Mouse (Mus musculus): ENCODE measurements around the gene Hoxb3. TPM values are rescaled to one million over a fixed set of nuclear protein-coding genes. Genes with fewer than 3 reads are reported as not detected.
A peak's percentile ranks its signal among the peaks of the same experiment; 100 is the strongest.

Hoxb3 gene
- polyA plus RNA-seq, 1 experiment from 2014 or later: 0.81 TPM

DNA sequence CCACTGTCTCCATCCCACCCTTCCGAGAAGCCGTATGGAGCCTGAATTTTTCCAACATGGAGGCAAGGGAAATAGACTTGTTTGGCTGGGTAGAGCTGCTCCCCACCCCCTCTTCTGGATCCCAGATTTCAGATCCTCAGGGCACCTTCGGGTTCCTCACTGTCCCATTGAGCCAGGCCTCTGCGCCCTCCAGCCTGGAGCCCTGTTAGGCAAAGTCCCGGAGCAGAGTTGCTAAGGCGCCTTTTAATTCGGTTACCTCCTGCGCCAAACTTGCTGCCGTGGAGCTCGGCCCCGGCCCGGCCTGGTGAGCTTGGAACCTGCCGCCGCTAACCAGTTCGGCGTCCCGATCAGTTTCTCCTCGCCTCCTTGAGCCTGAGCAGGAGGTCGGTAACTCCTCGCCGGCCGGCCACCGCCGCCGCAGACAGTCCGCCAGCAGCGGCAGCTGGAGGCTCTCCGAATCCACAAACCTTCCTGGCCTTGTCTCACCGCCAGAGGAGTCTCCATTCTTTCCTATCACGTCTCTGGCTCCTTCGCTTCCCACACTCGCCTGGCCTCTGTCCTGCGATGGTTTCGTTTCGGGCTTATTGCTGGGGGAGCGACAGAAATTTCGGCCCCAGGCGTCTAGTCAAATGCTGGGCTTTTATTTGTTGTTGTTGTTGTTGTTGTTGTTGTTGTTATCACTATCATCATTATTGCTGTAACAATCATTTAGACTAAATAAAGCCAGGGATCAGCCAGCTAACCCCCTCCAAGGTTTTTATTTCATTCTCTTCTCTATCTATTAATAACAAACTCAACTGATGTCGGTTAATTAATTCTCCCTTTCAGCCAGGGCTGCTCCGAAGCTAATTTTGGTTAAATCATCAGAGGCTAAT lies 18.8 kb downstream of the Hoxb3 start:
- WGBS: 2% methylated on average over 40 of the region's 40 CpGs
- no peaks in the 10 kb centered on the region for H3K36me3 ChIP-seq (ENCODE audit: control insufficient read depth, insufficient read depth, low read length)
- ATAC-seq (ENCODE audit: low read depth): no peak
- H3K4me3 ChIP-seq (ENCODE audit: low read depth, low read length): peak overlapping the region; percentile 16
- H3K4me2 ChIP-seq (ENCODE audit: low read depth, low read length): peak overlapping the region; percentile 43
- no peaks in the 10 kb centered on the region for H3K9me3 ChIP-seq (ENCODE audit: control insufficient read depth, low read length)
- peak overlapping the region; percentile 17; the same call in 1 of the 2 replicates for H3K9ac ChIP-seq (ENCODE audit: low read depth, low read length)
- no peak overlapping the region; the same call in 1 of the 2 replicates for H3K27ac ChIP-seq (replicated peaks; ENCODE audit: low read depth, low read length)
- peaks cover 99% of the 10 kb centered on the region for H3K27me3 ChIP-seq (replicated peaks; ENCODE audit: control insufficient read depth, insufficient read depth, low read length)
- no peak for DNase-seq (ENCODE audit: low spot score)
- H3K4me1 ChIP-seq (ENCODE audit: control insufficient read depth, insufficient read depth, low read length): no peaks in the 10 kb centered on the region

DNA sequence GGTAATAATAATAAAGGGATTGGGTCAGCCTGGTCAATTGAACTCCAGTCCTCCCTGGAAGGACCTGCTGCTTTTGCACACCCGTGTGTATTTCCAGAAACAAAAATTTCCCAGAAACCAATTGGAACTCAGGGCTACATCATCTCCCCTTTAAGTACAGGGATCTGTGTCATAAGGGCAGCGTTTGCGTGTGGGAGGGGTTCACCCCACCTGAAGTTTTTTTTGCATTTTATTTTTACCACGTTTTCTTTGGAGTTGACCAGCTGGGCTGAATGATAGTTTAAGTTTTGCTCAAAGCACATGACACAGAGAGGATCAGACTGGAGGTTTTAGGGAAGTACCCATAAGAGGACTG lies 19.4 kb downstream of the Hoxb3 start:
- H3K4me3 ChIP-seq (ENCODE audit: low read depth, low read length): peak overlapping the region; percentile 16; the same call in 1 of the 2 replicates
- H3K36me3 ChIP-seq (ENCODE audit: control insufficient read depth, insufficient read depth, low read length): no peaks in the 10 kb centered on the region
- H3K9ac ChIP-seq (ENCODE audit: low read depth, low read length): no peak overlapping the region
- DNase-seq (ENCODE audit: low spot score) (no peak), ATAC-seq (ENCODE audit: low read depth) (no peak)
- peak overlapping the region; percentile 43; the same call in 1 of the 2 replicates for H3K4me2 ChIP-seq (ENCODE audit: low read depth, low read length)
- H3K4me1 ChIP-seq (ENCODE audit: control insufficient read depth, insufficient read depth, low read length): no peaks in the 10 kb centered on the region
- H3K9me3 ChIP-seq (ENCODE audit: control insufficient read depth, low read length): no peaks in the 10 kb centered on the region
- H3K27me3 ChIP-seq (replicated peaks; ENCODE audit: control insufficient read depth, insufficient read depth, low read length): peaks cover 97% of the 10 kb centered on the region
- no peak overlapping the region; the same call in 1 of the 2 replicates for H3K27ac ChIP-seq (replicated peaks; ENCODE audit: low read depth, low read length)
- 3% methylated on average over 4 of the region's 4 CpGs for WGBS

DNA sequence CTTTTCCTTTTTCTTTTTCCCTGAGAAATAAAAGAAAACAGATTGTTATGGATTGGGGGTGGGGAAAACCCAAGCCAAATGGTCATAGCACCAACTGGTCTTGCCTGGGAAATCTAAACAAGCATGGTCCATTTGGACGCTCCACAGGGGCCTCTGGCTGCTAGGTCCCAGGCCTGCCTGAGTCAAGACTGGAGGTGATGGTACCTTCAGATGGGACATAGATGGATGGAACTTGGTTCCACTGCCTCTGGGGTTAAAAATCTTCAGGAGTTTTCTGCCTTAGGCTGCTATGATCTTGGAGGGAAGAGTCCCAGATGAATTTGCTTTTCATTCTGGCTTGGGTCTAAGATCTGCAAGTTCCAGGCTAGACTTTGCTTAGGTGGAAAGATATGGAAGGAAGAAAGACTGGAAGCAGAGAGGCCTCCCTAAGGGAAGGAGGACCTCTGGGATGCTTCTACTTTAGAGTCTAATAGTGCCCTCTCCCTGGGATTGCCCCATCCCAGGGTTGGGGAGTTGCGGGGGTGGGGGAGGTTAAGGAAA lies 20.1 kb downstream of the Hoxb3 start:
- ATAC-seq (ENCODE audit: low read depth) (no peak), DNase-seq (ENCODE audit: low spot score) (no peak)
- Histone ChIP-seq H3K27me3 (replicated peaks; ENCODE audit: control insufficient read depth, insufficient read depth, low read length) (peaks cover 96% of the 10 kb centered on the region), H3K27ac (replicated peaks; ENCODE audit: low read depth, low read length) (no peak overlapping the region; the same call in 1 of the 2 replicates), H3K4me2 (ENCODE audit: low read depth, low read length) (peak overlapping the region; percentile 18; the same call in 1 of the 2 replicates), H3K9me3 (ENCODE audit: control insufficient read depth, low read length) (no peaks in the 10 kb centered on the region), H3K9ac (ENCODE audit: low read depth, low read length) (no peak overlapping the region), H3K4me1 (ENCODE audit: control insufficient read depth, insufficient read depth, low read length) (no peaks in the 10 kb centered on the region), H3K36me3 (ENCODE audit: control insufficient read depth, insufficient read depth, low read length) (no peaks in the 10 kb centered on the region), H3K4me3 (ENCODE audit: low read depth, low read length) (no peak overlapping the region)
- WGBS: 18% methylated on average over 2 of the region's 2 CpGs

DNA sequence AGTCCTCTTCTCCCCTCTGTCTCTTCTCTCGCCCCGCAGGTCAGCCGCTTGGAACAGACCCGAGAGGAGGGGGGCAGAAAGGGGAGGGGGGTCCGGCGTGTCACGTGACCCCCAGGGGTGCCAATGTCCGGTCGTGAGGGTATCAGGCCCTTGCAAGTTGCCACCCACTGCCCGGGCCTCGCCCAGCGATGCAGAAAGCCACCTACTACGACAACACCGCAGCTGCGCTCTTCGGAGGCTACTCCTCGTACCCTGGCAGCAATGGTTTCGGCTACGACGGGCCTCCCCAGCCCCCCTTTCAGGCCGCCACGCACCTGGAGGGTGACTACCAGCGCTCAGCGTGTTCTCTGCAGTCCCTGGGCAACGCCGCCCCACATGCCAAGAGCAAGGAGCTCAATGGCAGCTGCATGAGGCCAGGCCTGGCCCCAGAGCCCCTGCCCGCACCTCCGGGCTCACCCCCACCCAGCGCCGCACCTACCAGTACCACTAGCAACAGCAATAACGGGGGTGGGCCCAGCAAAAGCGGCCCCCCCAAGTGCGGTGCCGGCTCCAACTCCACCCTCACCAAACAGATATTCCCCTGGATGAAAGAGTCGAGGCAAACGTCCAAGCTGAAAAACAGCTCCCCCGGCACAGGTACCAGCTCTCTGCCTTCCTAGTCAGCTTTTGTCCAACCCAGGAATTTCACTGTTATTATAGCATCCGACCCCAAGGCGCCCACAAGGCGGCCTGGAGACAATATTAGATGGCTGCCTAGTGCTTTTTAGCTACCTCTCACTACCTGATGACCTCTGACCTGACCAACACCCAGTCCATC lies 21.1 kb downstream of the Hoxb3 start:
- no peak overlapping the region for H3K4me3 ChIP-seq (ENCODE audit: low read depth, low read length)
- 4% methylated on average over 27 of the region's 40 CpGs for WGBS
- DNase-seq (ENCODE audit: low spot score): no peak
- peak overlapping the region; percentile 30; the same call in 1 of the 2 replicates for H3K9ac ChIP-seq (ENCODE audit: low read depth, low read length)
- peak overlapping the region; percentile 18; the same call in 1 of the 2 replicates for H3K4me2 ChIP-seq (ENCODE audit: low read depth, low read length)
- H3K27me3 ChIP-seq (replicated peaks; ENCODE audit: control insufficient read depth, insufficient read depth, low read length): peaks cover 96% of the 10 kb centered on the region
- no peak overlapping the region; the same call in 1 of the 2 replicates for H3K27ac ChIP-seq (replicated peaks; ENCODE audit: low read depth, low read length)
- H3K36me3 ChIP-seq (ENCODE audit: control insufficient read depth, insufficient read depth, low read length): no peaks in the 10 kb centered on the region
- H3K4me1 ChIP-seq (ENCODE audit: control insufficient read depth, insufficient read depth, low read length): no peaks in the 10 kb centered on the region
- no peaks in the 10 kb centered on the region for H3K9me3 ChIP-seq (ENCODE audit: control insufficient read depth, low read length)
- no peak for ATAC-seq (ENCODE audit: low read depth)

DNA sequence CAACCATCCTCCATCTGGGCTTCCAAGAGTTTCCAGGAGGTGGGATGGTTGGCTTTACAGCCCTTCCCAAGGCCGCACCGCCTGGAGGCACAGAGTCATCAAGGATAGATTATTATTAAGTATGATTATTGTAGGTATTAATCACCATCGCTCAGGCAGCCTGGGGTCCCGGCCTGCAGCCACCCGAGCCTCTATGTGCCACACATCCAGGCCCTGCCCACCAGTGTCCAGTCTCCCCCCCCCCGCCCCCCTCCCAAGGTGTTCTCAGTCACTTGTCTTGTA lies 21.7 kb downstream of the Hoxb3 start:
- DNase-seq (ENCODE audit: low spot score): no peak
- H3K27me3 ChIP-seq (replicated peaks; ENCODE audit: control insufficient read depth, insufficient read depth, low read length): peaks cover 96% of the 10 kb centered on the region
- WGBS: 3% methylated on average over 6 of the region's 6 CpGs
- no peaks in the 10 kb centered on the region for H3K4me1 ChIP-seq (ENCODE audit: control insufficient read depth, insufficient read depth, low read length)
- no peak for ATAC-seq (ENCODE audit: low read depth)
- no peaks in the 10 kb centered on the region for H3K9me3 ChIP-seq (ENCODE audit: control insufficient read depth, low read length)
- no peak overlapping the region; the same call in 1 of the 2 replicates for H3K4me2 ChIP-seq (ENCODE audit: low read depth, low read length)
- no peak overlapping the region for H3K27ac ChIP-seq (replicated peaks; ENCODE audit: low read depth, low read length)
- no peaks in the 10 kb centered on the region for H3K36me3 ChIP-seq (ENCODE audit: control insufficient read depth, insufficient read depth, low read length)
- H3K4me3 ChIP-seq (ENCODE audit: low read depth, low read length): peak overlapping the region; percentile 24; the same call in 1 of the 2 replicates
- no peak overlapping the region for H3K9ac ChIP-seq (ENCODE audit: low read depth, low read length)

DNA sequence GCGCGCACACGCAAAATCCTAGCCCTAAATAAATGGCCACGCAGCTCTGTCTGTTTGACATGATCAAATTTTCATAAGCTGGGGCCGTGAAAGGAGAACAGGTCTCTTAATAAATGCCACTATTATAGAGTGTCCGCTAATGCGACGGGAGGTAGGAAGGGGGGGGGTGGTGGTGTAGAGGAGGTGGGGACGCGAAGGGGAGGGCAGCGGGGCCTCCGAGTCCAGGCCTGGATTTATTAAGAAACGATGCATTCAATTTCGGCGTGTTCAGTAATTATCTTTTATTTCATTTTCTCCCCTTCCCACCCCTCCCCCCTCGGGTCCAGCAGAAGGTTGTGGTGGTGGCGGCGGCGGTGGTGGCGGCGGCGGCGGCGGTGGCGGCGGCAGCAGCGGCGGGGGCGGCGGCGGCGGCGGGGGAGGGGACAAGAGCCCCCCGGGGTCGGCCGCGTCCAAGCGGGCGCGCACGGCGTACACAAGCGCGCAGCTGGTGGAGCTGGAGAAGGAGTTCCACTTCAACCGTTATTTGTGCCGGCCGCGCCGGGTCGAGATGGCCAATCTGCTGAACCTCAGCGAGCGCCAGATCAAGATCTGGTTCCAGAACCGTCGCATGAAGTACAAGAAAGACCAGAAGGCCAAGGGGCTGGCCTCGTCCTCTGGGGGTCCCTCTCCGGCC lies 22.2 kb downstream of the Hoxb3 start:
- H3K27ac ChIP-seq (replicated peaks; ENCODE audit: low read depth, low read length): no peak overlapping the region; the same call in 1 of the 2 replicates
- peaks cover 96% of the 10 kb centered on the region for H3K27me3 ChIP-seq (replicated peaks; ENCODE audit: control insufficient read depth, insufficient read depth, low read length)
- DNase-seq (ENCODE audit: low spot score): no peak
- H3K4me3 ChIP-seq (ENCODE audit: low read depth, low read length): peak overlapping the region; percentile 24
- ATAC-seq (ENCODE audit: low read depth): no peak
- no peaks in the 10 kb centered on the region for H3K9me3 ChIP-seq (ENCODE audit: control insufficient read depth, low read length)
- no peaks in the 10 kb centered on the region for H3K36me3 ChIP-seq (ENCODE audit: control insufficient read depth, insufficient read depth, low read length)
- peak overlapping the region; percentile 42 for H3K9ac ChIP-seq (ENCODE audit: low read depth, low read length)
- WGBS: 3% methylated on average over 23 of the region's 56 CpGs
- H3K4me1 ChIP-seq (ENCODE audit: control insufficient read depth, insufficient read depth, low read length): no peaks in the 10 kb centered on the region
- peak overlapping the region; percentile 47; the same call in 1 of the 2 replicates for H3K4me2 ChIP-seq (ENCODE audit: low read depth, low read length)

DNA sequence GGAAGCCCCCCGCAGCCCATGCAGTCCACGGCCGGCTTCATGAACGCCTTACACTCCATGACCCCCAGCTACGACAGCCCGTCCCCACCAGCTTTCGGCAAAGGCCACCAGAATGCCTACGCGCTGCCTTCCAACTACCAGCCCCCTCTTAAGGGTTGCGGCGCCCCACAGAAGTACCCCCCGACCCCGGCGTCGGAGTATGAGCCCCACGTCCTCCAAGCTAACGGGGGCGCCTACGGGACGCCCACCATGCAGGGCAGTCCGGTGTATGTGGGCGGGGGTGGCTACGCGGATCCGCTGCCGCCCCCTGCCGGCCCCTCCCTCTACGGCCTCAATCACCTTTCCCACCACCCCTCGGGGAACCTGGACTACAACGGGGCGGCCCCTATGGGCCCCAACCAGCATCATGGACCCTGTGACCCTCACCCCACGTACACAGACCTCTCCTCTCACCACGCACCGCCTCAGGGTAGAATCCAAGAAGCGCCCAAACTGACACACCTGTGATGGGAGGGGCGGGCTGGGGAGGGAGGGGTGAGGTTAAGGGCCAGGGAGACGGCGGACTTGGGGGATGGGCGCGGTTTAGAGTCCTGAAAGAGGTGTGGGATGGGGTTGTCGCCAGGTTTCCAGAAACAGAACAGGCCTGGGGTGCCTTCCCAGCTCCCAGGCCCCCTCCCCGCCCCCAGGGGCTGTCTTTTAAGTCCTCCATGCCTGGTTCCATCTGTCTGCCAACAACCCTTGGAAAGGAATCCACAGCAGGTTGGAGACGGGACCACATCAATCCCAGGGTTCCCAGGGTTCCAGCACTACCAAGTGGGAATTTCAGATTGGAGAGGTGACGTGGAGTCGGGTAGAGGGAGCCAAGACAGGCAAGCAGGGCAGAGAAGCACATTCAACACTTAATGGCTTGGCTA lies 23.0 kb downstream of the Hoxb3 start:
- H3K4me1 ChIP-seq (ENCODE audit: control insufficient read depth, insufficient read depth, low read length): no peaks in the 10 kb centered on the region
- H3K9me3 ChIP-seq (ENCODE audit: control insufficient read depth, low read length): no peaks in the 10 kb centered on the region
- peaks cover 96% of the 10 kb centered on the region for H3K27me3 ChIP-seq (replicated peaks; ENCODE audit: control insufficient read depth, insufficient read depth, low read length)
- WGBS: 4% methylated on average over 34 of the region's 45 CpGs
- H3K27ac ChIP-seq (replicated peaks; ENCODE audit: low read depth, low read length): no peak overlapping the region; the same call in 1 of the 2 replicates
- ATAC-seq (ENCODE audit: low read depth): no peak
- H3K4me3 ChIP-seq (ENCODE audit: low read depth, low read length): peak overlapping the region; percentile 24
- DNase-seq (ENCODE audit: low spot score): no peak
- peak overlapping the region; percentile 1; the same call in 1 of the 2 replicates for H3K9ac ChIP-seq (ENCODE audit: low read depth, low read length)
- H3K36me3 ChIP-seq (ENCODE audit: control insufficient read depth, insufficient read depth, low read length): no peaks in the 10 kb centered on the region
- H3K4me2 ChIP-seq (ENCODE audit: low read depth, low read length): peak overlapping the region; percentile 47; the same call in 1 of the 2 replicates
